Comparison of ENCODE assay signal across 17 mouse cellular contexts in genomic region chr6:134211458-134211776, GRCm38 (mm10).
DNase-seq lines count a peak whose midpoint lies in the region; ATAC-seq lines count a peak whose summit lies in the region.
"Had no signal": no experiment of that assay in that cellular context is flagged by ENCODE, and none has a peak within 500 bp of the region (broad histone marks: within the 10 kb centered on the region; RNA-seq: fewer than 3 reads in every experiment).

No protein-coding gene starts in this region.

- H3K9me3 ChIP-seq in heart, embryonic 14.5 days (ENCODE audit: control insufficient read depth, low read length), result no peaks in the 10 kb centered on the region
- H3K9me3 ChIP-seq: forebrain, embryonic 15.5 days; intestine, embryonic 15.5 days; lung, embryonic 15.5 days; midbrain, embryonic 10.5 days had no signal

- H3K36me3 ChIP-seq in heart, embryonic 14.5 days (ENCODE audit: control insufficient read depth, insufficient read depth, low read length), result no peaks in the 10 kb centered on the region
- H3K36me3 ChIP-seq: forebrain, embryonic 15.5 days; intestine, embryonic 15.5 days; lung, embryonic 15.5 days; midbrain, embryonic 10.5 days had no signal

- DNase-seq in heart, adult 11 months, result peak; percentile 90
- DNase-seq in heart, postnatal 25 days (ENCODE audit: low spot score), result no peak
- DNase-seq in Muller cell, postnatal 12 days (ENCODE audit: inconsistent ontology term), result peak; percentile 25
- DNase-seq in adrenal gland, postnatal 36 days, result peak; percentile 69 to 75
- DNase-seq in cerebellum, postnatal 4 days (ENCODE audit: low spot score in 2 of 2), result no peak
- no peak for DNase-seq in embryo, embryonic 11 days
- DNase-seq: cerebellum, postnatal 36 days; right cerebral cortex, postnatal 25 days; thymus, postnatal 36 days had no signal

- H3K27me3 ChIP-seq in heart, embryonic 14.5 days (ENCODE audit: control insufficient read depth, insufficient read depth, low read length), result no peaks in the 10 kb centered on the region
- H3K27me3 ChIP-seq: forebrain, embryonic 15.5 days; intestine, embryonic 15.5 days; lung, embryonic 15.5 days had no signal

- intact Hi-C loops in heart, postnatal 25 days (cut with DNase I), result no loop called here

- peaks cover 36 to 42% of the 10 kb centered on the region in 2 experiments for H3K4me1 ChIP-seq in heart, embryonic 14.5 days (ENCODE audit: control insufficient read depth in 2 of 2, insufficient read depth in 2 of 2, low read length in 2 of 2)

- ATAC-seq in heart, embryonic 14.5 days (ENCODE audit: insufficient number of reproducible peaks, insufficient read depth, low FRiP score, low read depth), result no peak
- ATAC-seq in inflammation-experienced regulatory T-cells, adult 6 months, result no peak
- ATAC-seq: activated CD4-positive, CD25-positive, alpha-beta regulatory T cell, adult 4 months; forebrain, embryonic 15.5 days; intestine, embryonic 15.5 days had no signal

- peak overlapping the region; percentile 47 for H3K4me2 ChIP-seq in heart, embryonic 14.5 days (ENCODE audit: low read length)
- H3K4me2 ChIP-seq: forebrain, embryonic 15.5 days; intestine, embryonic 15.5 days; lung, embryonic 15.5 days had no signal

- 28% methylated on average over 9 of the region's 9 CpGs for WGBS in heart, embryonic 14.5 days

- peak overlapping the region; percentile 49 for H3K9ac ChIP-seq in heart, embryonic 14.5 days (ENCODE audit: low read length)
- H3K9ac ChIP-seq: forebrain, embryonic 15.5 days; intestine, embryonic 15.5 days; lung, embryonic 15.5 days had no signal

- peak overlapping the region; percentile 73 to 75; a peak in 3 of 4 replicates for H3K27ac ChIP-seq in heart, embryonic 14.5 days (replicated peaks in 1 of 2; ENCODE audit: control insufficient read depth in 1 of 2, insufficient read depth in 1 of 2, low read depth in 2 of 2, low read length in 2 of 2)
- H3K27ac ChIP-seq: forebrain, embryonic 15.5 days; intestine, embryonic 15.5 days; lung, embryonic 15.5 days; midbrain, embryonic 10.5 days had no signal

- H3K4me3 ChIP-seq in heart, embryonic 14.5 days (ENCODE audit: control insufficient read depth in 1 of 2, insufficient read depth in 1 of 2, low read depth in 1 of 2, low read length in 2 of 2), result no peak overlapping the region
- H3K4me3 ChIP-seq: forebrain, embryonic 15.5 days; intestine, embryonic 15.5 days; lung, embryonic 15.5 days; midbrain, embryonic 10.5 days; myocyte had no signal

Comparison
In these comparisons a context has a peak if more than half of its experiments do, and no peak if none do; other contexts are left out.
1. DNase-seq: peak in heart, adult 11 months (single experiment), Muller cell, postnatal 12 days (single experiment) and adrenal gland, postnatal 36 days (2 of 2); none in heart, postnatal 25 days (single experiment), cerebellum, postnatal 4 days (0 of 2) and embryo, embryonic 11 days (single experiment).